Mouse (Mus musculus): ENCODE results near the gene Dock10. TPM values are rescaled to one million over a fixed set of nuclear protein-coding genes. Genes with fewer than 3 reads are reported as not detected.

Gene Dock10
- total and polyA plus RNA-seq, 3 experiments, result 2.6 to 4.3 (median 3.8) TPM

GRCm38 (mm10) chr1:80765504-80765903 lies 7.2 kb upstream of the Dock10 start:
- no peaks in the 10 kb centered on the region for H3K27me3 ChIP-seq (ENCODE audit: control insufficient read depth, insufficient read depth, low read length)
- H3K4me3 ChIP-seq, result no peak overlapping the region
- no peaks in the 10 kb centered on the region for H3K36me3 ChIP-seq (ENCODE audit: control insufficient read depth, insufficient read depth, low read length)
- no peak overlapping the region for H3K9ac ChIP-seq (ENCODE audit: low read depth, low read length)
- no peak overlapping the region for H3K27ac ChIP-seq
- no peaks in the 10 kb centered on the region for H3K79me2 ChIP-seq (replicated peaks; ENCODE audit: control insufficient read depth, insufficient read depth, low read length)
- no peak for DNase-seq
- intact Hi-C loops (cut with DNase I), result no loop called here
- 49% methylated on average over 2 of the region's 2 CpGs for WGBS
- TF ChIP-seq CTCF (IDR thresholded peaks at IDR 0.05) (no peak), POLR2A (IDR thresholded peaks at IDR 0.05; ENCODE audit: insufficient read depth, low read depth, low read length) (no peak), EP300 (IDR thresholded peaks at IDR 0.05; ENCODE audit: insufficient read depth, low read depth, low read length) (no peak)
- no peaks in the 10 kb centered on the region for H3K4me1 ChIP-seq (ENCODE audit: control insufficient read depth, insufficient read depth, low read length)

DNA sequence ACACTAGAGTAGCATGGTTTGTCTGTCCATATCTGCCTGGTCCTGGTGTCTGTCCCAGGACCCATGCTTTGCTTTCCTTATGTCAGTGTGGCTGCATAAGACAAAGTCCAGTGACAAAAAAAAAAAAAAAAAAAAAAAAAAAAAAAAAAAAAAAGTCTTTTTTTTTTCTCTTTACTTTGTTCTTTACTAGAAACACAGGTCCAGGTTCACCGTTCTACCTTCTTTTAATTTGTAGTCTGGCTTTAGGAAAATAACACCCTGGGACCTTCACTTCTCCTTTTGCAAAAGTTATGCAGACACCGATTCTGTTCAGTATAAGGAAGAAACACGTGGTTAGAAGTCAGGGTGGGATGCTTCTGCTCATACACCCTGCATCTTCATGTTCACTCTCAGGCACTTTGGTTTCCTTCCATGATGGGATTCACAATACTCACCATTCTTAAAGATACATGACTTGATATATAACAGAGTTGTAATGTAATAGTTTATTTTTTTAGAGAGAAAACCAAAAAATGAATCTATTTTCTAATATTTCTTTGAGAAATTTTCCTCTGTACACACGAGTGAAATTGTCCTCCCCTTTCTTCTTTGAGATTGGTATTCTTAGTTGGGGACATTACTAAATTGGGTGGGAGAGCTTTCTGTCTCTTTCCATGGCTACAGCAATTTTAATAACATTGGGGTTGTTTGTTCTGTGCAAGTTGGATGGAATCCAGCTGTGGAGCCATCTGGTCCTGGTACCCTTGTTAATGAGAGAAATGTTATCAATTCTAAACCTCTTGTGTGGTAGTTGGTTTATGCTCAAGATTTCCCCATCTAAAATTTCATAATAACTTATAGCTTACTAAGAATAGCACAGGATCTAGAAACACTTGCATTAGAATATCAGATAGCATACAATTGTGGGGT lies 5.0 kb upstream of the Dock10 start:
- no peak for TF ChIP-seq CTCF (IDR thresholded peaks at IDR 0.05)
- TF ChIP-seq POLR2A (IDR thresholded peaks at IDR 0.05; ENCODE audit: insufficient read depth, low read depth, low read length), result no peak
- TF ChIP-seq EP300 (IDR thresholded peaks at IDR 0.05; ENCODE audit: insufficient read depth, low read depth, low read length), result no peak
- no peaks in the 10 kb centered on the region for H3K4me1 ChIP-seq (ENCODE audit: control insufficient read depth, insufficient read depth, low read length)
- no peak overlapping the region for H3K9ac ChIP-seq (ENCODE audit: low read depth, low read length)
- H3K4me3 ChIP-seq, result no peak overlapping the region
- DNase-seq, result no peak
- no peaks in the 10 kb centered on the region; the same call in 1 of the 2 replicates for H3K27me3 ChIP-seq (ENCODE audit: control insufficient read depth, insufficient read depth, low read length)
- no peaks in the 10 kb centered on the region for H3K79me2 ChIP-seq (replicated peaks; ENCODE audit: control insufficient read depth, insufficient read depth, low read length)
- intact Hi-C loops (cut with DNase I), result no loop called here
- WGBS, result 55% methylated on average over 4 of the region's 4 CpGs
- no peaks in the 10 kb centered on the region for H3K36me3 ChIP-seq (ENCODE audit: control insufficient read depth, insufficient read depth, low read length)
- no peak overlapping the region for H3K27ac ChIP-seq

DNA sequence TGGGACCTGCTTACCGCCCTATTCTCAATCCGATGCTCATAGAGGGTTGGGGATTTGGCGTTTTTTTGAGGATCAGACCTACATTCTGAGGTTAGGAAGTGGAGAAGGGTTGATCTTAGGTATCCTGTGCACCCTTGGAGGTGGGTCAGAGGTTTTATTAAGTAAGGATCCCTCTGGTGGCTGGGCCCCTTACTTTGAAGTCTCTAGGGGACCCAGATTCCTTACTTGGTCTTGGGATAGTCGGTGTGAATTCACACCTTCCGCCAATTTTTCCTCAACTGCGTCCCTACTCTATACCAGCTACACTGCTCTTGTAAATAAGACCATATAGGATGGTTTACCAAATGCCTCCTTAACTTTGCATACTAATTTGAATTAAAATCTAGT lies 464 bp upstream of the Dock10 start:
- Histone ChIP-seq H3K79me2 (replicated peaks; ENCODE audit: control insufficient read depth, insufficient read depth, low read length) (no peaks in the 10 kb centered on the region), H3K4me3 (peak overlapping the region; percentile 39; the same call in 1 of the 2 replicates), H3K9ac (ENCODE audit: low read depth, low read length) (no peak overlapping the region), H3K4me1 (ENCODE audit: control insufficient read depth, insufficient read depth, low read length) (no peaks in the 10 kb centered on the region), H3K27me3 (ENCODE audit: control insufficient read depth, insufficient read depth, low read length) (no peaks in the 10 kb centered on the region; the same call in 1 of the 2 replicates), H3K27ac (no peak overlapping the region), H3K36me3 (ENCODE audit: control insufficient read depth, insufficient read depth, low read length) (no peaks in the 10 kb centered on the region)
- no peak for TF ChIP-seq POLR2A (IDR thresholded peaks at IDR 0.05; ENCODE audit: insufficient read depth, low read depth, low read length)
- TF ChIP-seq EP300 (IDR thresholded peaks at IDR 0.05; ENCODE audit: insufficient read depth, low read depth, low read length), result no peak
- no peak for TF ChIP-seq CTCF (IDR thresholded peaks at IDR 0.05)
- intact Hi-C loops (cut with DNase I), result no loop called here
- WGBS, result 24% methylated on average over 6 of the region's 6 CpGs
- no peak for DNase-seq

- WGBS, result 2% methylated on average over 6 of the region's 6 CpGs
- Histone ChIP-seq H3K4me1 (ENCODE audit: control insufficient read depth, insufficient read depth, low read length) (no peaks in the 10 kb centered on the region), H3K4me3 (peak overlapping the region; percentile 12; the same call in 1 of the 2 replicates), H3K27ac (no peak overlapping the region), H3K36me3 (ENCODE audit: control insufficient read depth, insufficient read depth, low read length) (no peaks in the 10 kb centered on the region), H3K27me3 (ENCODE audit: control insufficient read depth, insufficient read depth, low read length) (no peaks in the 10 kb centered on the region; the same call in 1 of the 2 replicates), H3K79me2 (replicated peaks; ENCODE audit: control insufficient read depth, insufficient read depth, low read length) (no peaks in the 10 kb centered on the region), H3K9ac (ENCODE audit: low read depth, low read length) (no peak overlapping the region)
- DNase-seq, result no peak
- intact Hi-C loops (cut with DNase I), result no loop called here
- TF ChIP-seq CTCF (IDR thresholded peaks at IDR 0.05), result no peak
- no peak for TF ChIP-seq EP300 (IDR thresholded peaks at IDR 0.05; ENCODE audit: insufficient read depth, low read depth, low read length)
- no peak for TF ChIP-seq POLR2A (IDR thresholded peaks at IDR 0.05; ENCODE audit: insufficient read depth, low read depth, low read length)
Observed at GRCm38 (mm10) chr1:80757650-80757976, 714 bp downstream of the Dock10 start.

GRCm38 (mm10) chr1:80756824-80757649 lies 1.3 kb downstream of the Dock10 start:
- no peaks in the 10 kb centered on the region for H3K79me2 ChIP-seq (replicated peaks; ENCODE audit: control insufficient read depth, insufficient read depth, low read length)
- H3K4me3 ChIP-seq, result peak overlapping the region; percentile 12; the same call in 1 of the 2 replicates
- H3K9ac ChIP-seq (ENCODE audit: low read depth, low read length), result no peak overlapping the region
- no peaks in the 10 kb centered on the region for H3K4me1 ChIP-seq (ENCODE audit: control insufficient read depth, insufficient read depth, low read length)
- WGBS, result 7% methylated on average over 14 of the region's 14 CpGs
- peak; percentile 23 to 24 for DNase-seq
- intact Hi-C loops (cut with DNase I), result no loop called here
- H3K27me3 ChIP-seq (ENCODE audit: control insufficient read depth, insufficient read depth, low read length), result no peaks in the 10 kb centered on the region; the same call in 1 of the 2 replicates
- H3K36me3 ChIP-seq (ENCODE audit: control insufficient read depth, insufficient read depth, low read length), result no peaks in the 10 kb centered on the region
- TF ChIP-seq EP300 (IDR thresholded peaks at IDR 0.05; ENCODE audit: insufficient read depth, low read depth, low read length) (no peak), CTCF (IDR thresholded peaks at IDR 0.05) (no peak), POLR2A (IDR thresholded peaks at IDR 0.05; ENCODE audit: insufficient read depth, low read depth, low read length) (no peak)
- H3K27ac ChIP-seq, result no peak overlapping the region

All from heart, adult 2 months (tissue).